Mouse (Mus musculus) forebrain, embryonic 13.5 days (tissue): ENCODE data around the gene Acss3. TPM values are rescaled to one million over a fixed set of nuclear protein-coding genes. Genes with fewer than 3 reads are reported as not detected.

Experiments used
- ATAC-seq: fragments of 200-750 bp; cut with Nextera tagmentation; 2 replicates; pipeline ENCODE4 v1.8.0; 2017
- H3K27ac ChIP-seq: fragments of 300-500 bp; sonication (generic); 2 replicates; pipeline ENCODE4 v1.5.1; 2015; ENCODE audit warnings: inconsistent platforms, mild to moderate bottlenecking, moderate library complexity
- H3K27me3 ChIP-seq: fragments of 300-500 bp; sonication (generic); 2 replicates; pipeline ENCODE4 v1.6.1; 2015; ENCODE audit warnings: mild to moderate bottlenecking, inconsistent platforms
- H3K36me3 ChIP-seq: fragments of 300-500 bp; sonication (generic); 2 replicates; pipeline ENCODE4 v1.6.1; 2015; ENCODE audit warnings: mild to moderate bottlenecking, inconsistent platforms; ENCODE audit not compliant: poor library complexity, severe bottlenecking
- H3K4me1 ChIP-seq: fragments of 300-500 bp; sonication (generic); 2 replicates; pipeline ENCODE4 v1.6.1; 2015; ENCODE audit warnings: inconsistent platforms
- H3K4me2 ChIP-seq: fragments of 300-500 bp; sonication (generic); 2 replicates; pipeline ENCODE4 v1.6.1; 2015; ENCODE audit warnings: inconsistent platforms, mild to moderate bottlenecking, moderate library complexity
- H3K4me3 ChIP-seq: fragments of 300-500 bp; sonication (generic); 2 replicates; pipeline ENCODE4 v1.5.1; 2015; ENCODE audit warnings: mild to moderate bottlenecking, inconsistent platforms
- H3K9ac ChIP-seq: fragments of 300-500 bp; sonication (generic); 2 replicates; pipeline ENCODE4 v1.6.1; 2015; ENCODE audit warnings: mild to moderate bottlenecking, inconsistent platforms
- H3K9me3 ChIP-seq: fragments of 300-500 bp; sonication (generic); replicated peaks from 2 replicates; pipeline ENCODE4 v1.6.1; 2016; ENCODE audit warnings: inconsistent platforms
- WGBS: fragments of 180-500 bp; shearing (Covaris S2); methylation state at CpG from one replicate; pipeline ENCODE4 v1.1.7; 2015; 5-methylcytosine and 5-hydroxymethylcytosine counted together
- polyA plus RNA-seq: library from polyadenylated mRNA; unstranded; fragments of >200 nt; fragmentation: Nextera tagmentation; extraction: Ambion mirVana; gene quantifications from 2 replicates; pipeline ENCODE4 v1.2.1, GENCODE M21; 2015

Gene Acss3
- polyA plus RNA-seq, 1 experiment from 2014 or later, result 0.58 TPM

DNA sequence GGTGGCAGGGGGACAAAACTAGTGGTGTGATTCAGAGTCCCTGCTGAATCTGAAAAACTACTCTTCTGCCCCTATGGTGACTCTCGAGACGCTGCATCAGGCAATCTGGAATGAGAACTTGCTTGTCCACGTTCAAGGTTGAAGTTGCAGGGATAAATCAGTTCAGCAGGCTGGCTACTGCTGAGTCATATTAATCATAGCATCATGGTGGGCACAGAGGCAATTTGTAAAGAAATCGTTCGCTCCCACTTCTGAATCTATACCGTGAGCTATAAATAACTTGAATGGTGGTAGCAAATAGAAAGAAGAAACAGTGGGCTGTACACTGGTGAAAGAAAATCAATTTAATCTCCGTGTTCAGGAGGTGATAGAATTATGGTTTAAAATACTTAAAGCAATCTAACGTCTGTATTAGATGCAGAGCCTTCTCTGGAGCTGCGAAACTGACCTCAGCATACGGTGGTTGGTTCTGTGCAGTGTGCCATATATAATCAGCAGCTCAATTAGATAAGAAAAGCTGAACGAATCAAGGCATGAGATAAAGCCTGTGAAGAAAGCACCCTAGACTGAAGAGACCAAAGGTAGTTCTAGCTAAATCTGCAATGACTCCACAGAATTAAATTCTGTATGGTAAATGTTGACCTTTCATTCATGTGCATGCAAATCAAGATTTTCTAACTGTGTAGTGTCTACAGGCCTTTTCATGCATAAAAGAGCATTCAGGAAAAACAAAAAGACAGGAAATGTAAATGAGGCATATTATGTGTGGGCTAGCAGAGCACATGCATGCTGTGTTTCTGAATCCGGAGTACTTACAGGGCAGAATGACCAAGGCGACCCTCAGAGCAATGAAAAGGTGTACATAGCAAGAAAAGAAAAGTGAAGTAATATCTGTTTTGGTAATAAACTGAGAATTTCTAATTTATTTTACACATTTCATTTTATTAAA, 148.0 kb downstream of the Acss3 start:
- Histone ChIP-seq H3K9me3 (no peaks in the 10 kb centered on the region), H3K36me3 (no peaks in the 10 kb centered on the region), H3K4me3 (no peak overlapping the region), H3K27ac (no peak overlapping the region), H3K4me2 (peak overlapping the region; percentile 18; the same call in 1 of the 2 replicates), H3K27me3 (no peaks in the 10 kb centered on the region), H3K9ac (no peak overlapping the region), H3K4me1 (peaks cover 9% of the 10 kb centered on the region)
- peak; percentile 78 for ATAC-seq
- 33% methylated on average over 13 of the region's 13 CpGs for WGBS

DNA sequence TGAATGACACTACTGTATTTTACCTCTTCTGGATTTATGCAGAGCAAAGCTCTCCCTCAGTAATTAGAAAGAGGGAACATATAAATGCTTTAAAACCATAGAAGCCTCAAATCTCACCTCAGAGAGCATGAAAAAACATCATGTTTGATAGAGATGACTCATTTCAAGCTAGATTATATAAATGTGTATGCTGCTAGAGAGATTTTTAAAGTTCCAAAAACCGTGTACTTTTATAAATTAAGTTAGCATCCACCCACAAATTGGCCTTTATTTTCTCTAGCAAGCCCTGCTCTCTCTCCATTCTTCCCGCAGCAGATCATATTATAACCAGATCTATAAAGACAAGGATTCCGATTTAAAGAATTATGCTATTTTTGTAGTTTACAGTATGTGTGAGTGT, 164.4 kb downstream of the Acss3 start:
- no peak for ATAC-seq
- Histone ChIP-seq H3K36me3 (no peaks in the 10 kb centered on the region), H3K27me3 (no peaks in the 10 kb centered on the region), H3K4me2 (no peak overlapping the region), H3K9ac (no peak overlapping the region), H3K27ac (no peak overlapping the region), H3K9me3 (no peaks in the 10 kb centered on the region), H3K4me1 (no peaks in the 10 kb centered on the region), H3K4me3 (no peak overlapping the region)
- 91% methylated on average over 3 of the region's 3 CpGs for WGBS

DNA sequence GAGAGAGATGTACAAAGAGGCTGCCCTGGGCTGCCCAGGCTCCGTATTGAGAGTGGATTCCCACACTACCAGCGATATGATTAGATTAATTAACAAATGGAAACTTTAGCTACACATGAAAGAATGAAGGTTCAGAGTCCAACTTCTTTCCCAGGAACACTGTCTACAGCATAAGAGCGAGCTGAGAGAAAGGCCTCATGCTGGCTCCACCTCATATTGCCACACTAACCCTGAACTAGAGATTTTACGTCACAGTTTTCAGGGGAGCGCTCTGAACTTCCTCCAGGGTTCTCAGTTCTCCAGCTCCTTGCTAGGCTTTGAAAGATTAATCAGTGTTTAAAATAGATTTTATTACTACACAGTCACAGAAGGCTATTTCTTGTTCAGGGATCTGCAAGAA, 182.1 kb downstream of the Acss3 start:
- no peaks in the 10 kb centered on the region for H3K27me3 ChIP-seq
- no peak overlapping the region for H3K4me2 ChIP-seq
- no peak overlapping the region for H3K9ac ChIP-seq
- no peaks in the 10 kb centered on the region for H3K36me3 ChIP-seq
- ATAC-seq, result no peak; the same call in 1 of the 2 replicates
- H3K9me3 ChIP-seq, result no peaks in the 10 kb centered on the region
- H3K4me1 ChIP-seq, result no peaks in the 10 kb centered on the region
- H3K27ac ChIP-seq, result no peak overlapping the region
- H3K4me3 ChIP-seq, result no peak overlapping the region
- whole genome bisulfite sequencing, result 66% methylated on average over 5 of the region's 5 CpGs

DNA sequence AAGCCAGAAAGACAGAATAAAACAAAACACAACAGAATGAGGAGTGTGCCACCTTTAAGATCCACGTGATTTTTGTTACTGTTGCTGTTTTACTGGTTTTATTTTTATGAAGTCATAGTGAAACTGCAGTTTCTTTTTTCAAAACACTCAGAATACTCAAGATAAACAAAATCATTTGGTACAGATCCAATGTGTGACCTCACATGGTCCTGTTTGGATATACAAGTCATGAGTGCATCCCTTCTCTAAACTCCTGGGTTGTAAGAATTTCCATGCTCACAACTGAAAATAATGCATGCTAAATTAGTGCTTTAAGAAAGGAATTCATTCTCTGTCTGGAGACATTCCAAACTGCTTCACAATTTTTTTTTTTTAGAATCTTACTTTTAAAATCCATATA, 184.0 kb downstream of the Acss3 start:
- no peaks in the 10 kb centered on the region for H3K36me3 ChIP-seq
- no peaks in the 10 kb centered on the region for H3K9me3 ChIP-seq
- H3K4me2 ChIP-seq, result no peak overlapping the region
- H3K27ac ChIP-seq, result no peak overlapping the region
- no peaks in the 10 kb centered on the region for H3K4me1 ChIP-seq
- no peak overlapping the region for H3K9ac ChIP-seq
- no peak for ATAC-seq
- no peaks in the 10 kb centered on the region for H3K27me3 ChIP-seq
- WGBS, result 74% methylated on average over 1 of the region's 1 CpGs
- no peak overlapping the region for H3K4me3 ChIP-seq

DNA sequence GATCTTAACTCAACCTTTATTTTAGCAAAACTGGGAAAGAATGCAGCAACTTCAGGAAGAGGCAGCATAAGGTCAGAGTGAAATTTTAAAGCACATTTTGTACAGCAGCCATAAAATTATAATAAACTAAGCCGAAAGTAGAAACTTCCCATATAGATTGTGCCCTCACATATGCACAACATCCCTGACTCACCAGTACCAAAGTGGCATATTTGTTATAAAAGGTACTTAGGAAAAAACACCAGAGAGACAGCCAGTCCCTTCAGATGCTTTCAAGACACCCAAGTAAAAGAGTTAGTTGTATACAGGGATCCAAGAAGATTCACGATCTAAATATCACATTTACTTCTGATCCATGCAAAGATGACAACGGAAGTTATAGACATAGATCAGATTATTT, 184.6 kb downstream of the Acss3 start:
- WGBS, result 94% methylated on average over 3 of the region's 3 CpGs
- H3K4me2 ChIP-seq, result no peak overlapping the region
- no peak overlapping the region for H3K27ac ChIP-seq
- no peak overlapping the region for H3K4me3 ChIP-seq
- no peaks in the 10 kb centered on the region for H3K4me1 ChIP-seq
- no peaks in the 10 kb centered on the region for H3K36me3 ChIP-seq
- no peaks in the 10 kb centered on the region for H3K27me3 ChIP-seq
- no peak overlapping the region for H3K9ac ChIP-seq
- H3K9me3 ChIP-seq, result no peaks in the 10 kb centered on the region
- no peak for ATAC-seq

DNA sequence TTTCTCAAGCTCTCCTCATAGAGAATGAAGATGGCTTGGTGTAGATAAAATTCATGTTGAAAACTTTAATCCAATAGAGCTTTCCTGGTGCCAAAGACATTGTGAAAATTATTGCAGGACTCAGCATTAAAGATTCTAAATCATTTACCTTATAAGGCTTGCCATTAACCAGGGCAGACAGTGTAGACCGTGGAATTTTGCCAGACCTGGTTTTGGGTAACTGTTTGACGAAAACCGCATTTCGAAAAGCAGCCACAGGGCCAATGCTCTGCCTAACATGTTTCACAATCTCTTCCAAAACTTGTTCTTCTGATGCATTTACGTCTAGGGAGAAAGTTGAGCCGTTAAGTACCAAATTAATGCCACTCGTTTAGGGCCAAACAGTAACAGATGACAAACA, 186.5 kb downstream of the Acss3 start:
- Histone ChIP-seq H3K27me3 (no peaks in the 10 kb centered on the region), H3K4me2 (no peak overlapping the region), H3K27ac (no peak overlapping the region), H3K9me3 (no peaks in the 10 kb centered on the region), H3K4me1 (no peaks in the 10 kb centered on the region), H3K4me3 (no peak overlapping the region), H3K36me3 (no peaks in the 10 kb centered on the region), H3K9ac (no peak overlapping the region)
- no peak for ATAC-seq
- WGBS, result 87% methylated on average over 7 of the region's 7 CpGs

DNA sequence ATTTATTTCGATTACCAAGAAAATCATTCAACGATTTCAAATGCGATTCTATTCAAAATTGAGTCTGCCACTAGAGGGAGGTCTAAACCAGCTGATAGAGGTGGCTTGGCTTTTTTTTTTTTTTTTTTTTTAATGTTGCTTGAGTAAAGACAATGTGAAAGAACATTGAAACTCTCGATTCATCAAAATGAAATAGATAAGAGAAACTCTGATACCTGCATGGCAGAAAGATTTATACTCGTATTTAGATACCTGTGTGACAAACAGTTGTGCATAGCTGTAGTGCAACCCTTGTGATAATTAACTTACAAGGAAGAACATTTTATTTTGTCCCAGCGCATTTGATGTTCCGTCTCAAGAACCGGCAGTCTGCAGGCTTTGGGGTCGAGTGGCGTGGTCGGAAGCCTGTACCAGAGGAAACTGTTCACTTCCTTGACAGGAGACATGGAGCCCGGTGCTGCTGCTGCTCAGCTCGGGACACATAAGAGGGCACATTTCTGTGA, 190.8 kb downstream of the Acss3 start:
- ATAC-seq, result peak; percentile 34; the same call in 1 of the 2 replicates
- H3K4me2 ChIP-seq, result peak overlapping the region; percentile 42
- no peaks in the 10 kb centered on the region for H3K9me3 ChIP-seq
- H3K9ac ChIP-seq, result peak overlapping the region; percentile 43; the same call in 1 of the 2 replicates
- peaks cover 6% of the 10 kb centered on the region for H3K4me1 ChIP-seq
- 38% methylated on average over 13 of the region's 13 CpGs for WGBS
- 0 out of 2 replicates have a peak overlapping the region, but pooled peaks have one; percentile 17 for H3K4me3 ChIP-seq
- no peaks in the 10 kb centered on the region for H3K36me3 ChIP-seq
- H3K27ac ChIP-seq, result no peak overlapping the region
- no peaks in the 10 kb centered on the region for H3K27me3 ChIP-seq

DNA sequence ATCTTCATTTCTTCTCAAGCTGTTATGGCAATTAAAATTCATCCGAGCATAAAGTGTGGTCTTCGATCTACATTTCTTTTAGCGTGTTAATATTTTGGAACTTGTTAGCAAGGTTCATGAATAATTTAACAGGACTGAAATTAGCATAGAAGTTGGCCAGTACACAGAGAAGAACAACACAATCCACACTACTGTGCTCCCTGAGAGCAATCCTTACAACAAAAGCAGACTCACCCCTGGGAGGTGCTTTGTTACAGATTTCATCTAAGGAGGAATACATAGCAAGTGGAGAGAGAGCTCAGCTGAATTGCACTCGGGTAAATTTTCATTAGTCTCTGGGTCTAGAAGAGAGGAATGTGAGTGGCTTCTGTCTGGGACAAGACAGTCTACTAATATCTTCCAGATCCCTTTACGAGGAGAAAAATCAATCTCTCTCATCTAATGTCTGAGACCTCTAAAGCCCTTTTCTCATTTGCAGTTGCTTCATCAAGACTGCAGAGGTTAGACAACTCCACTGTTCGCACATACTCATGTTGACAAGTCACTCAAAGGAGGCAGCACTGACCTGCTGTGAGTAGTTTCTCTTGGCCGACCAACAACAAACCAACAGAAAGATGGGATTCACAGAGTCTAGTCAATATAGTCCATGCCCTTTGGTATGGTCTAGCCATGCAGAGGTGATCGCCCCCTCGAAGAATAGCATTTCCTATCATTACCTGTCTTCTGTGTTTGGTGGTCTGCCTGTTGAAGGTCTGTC, 194.7 kb downstream of the Acss3 start:
- Histone ChIP-seq H3K4me3 (no peak overlapping the region), H3K9me3 (no peaks in the 10 kb centered on the region; the same call in 1 of the 2 replicates), H3K4me2 (no peak overlapping the region), H3K9ac (no peak overlapping the region), H3K27me3 (no peaks in the 10 kb centered on the region), H3K27ac (no peak overlapping the region), H3K4me1 (peaks cover 6% of the 10 kb centered on the region), H3K36me3 (no peaks in the 10 kb centered on the region)
- peak; percentile 60 for ATAC-seq
- 50% methylated on average over 9 of the region's 9 CpGs for WGBS

DNA sequence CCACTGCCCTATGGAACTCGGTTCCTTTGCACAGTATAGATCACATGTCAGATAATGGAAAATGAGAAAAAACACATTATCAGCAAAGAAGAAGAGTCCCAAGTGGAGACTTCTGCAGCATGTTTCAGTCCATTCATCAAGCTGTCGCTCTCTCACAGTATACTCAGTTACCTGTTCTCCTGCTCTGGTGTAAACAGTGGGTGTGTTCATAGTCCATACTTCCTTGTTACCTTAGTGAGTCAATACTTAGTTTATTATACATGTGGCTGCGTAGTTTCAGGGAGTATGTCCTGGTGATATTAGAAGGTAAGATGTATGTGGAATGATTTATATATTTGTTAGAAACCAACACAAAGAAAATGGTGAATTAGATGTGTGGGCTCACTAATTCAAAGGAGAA, 198.7 kb downstream of the Acss3 start:
- 90% methylated on average over 3 of the region's 3 CpGs for WGBS
- no peaks in the 10 kb centered on the region for H3K27me3 ChIP-seq
- no peak for ATAC-seq

DNA sequence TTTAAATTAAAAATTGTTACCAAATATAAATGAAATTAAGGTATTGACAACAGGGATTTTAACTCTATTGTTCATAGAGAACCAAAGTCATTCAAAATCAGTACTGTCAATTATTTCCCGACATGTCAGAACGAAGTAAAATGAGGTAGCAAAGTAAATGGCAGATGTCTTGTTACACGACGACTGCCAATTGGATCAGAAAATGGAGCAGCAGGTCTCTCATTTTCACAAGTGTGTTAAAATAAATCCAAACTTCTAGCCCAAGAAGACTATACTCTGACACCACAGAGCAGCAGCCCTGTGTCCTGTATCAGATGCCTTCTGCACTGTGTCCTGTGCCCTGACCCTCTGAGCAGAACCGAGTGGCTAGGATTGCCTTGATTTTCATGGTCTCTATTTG, 199.1 kb downstream of the Acss3 start:
- Histone ChIP-seq H3K4me1 (peaks cover 6% of the 10 kb centered on the region), H3K27me3 (no peaks in the 10 kb centered on the region), H3K27ac (no peak overlapping the region), H3K36me3 (no peaks in the 10 kb centered on the region), H3K4me3 (no peak overlapping the region), H3K4me2 (no peak overlapping the region), H3K9ac (no peak overlapping the region), H3K9me3 (no peaks in the 10 kb centered on the region; the same call in 1 of the 2 replicates)
- WGBS, result 86% methylated on average over 5 of the region's 5 CpGs
- ATAC-seq, result peak; percentile 19; the same call in 1 of the 2 replicates

More for the DNA sequence above, 198.7 kb downstream of the Acss3 start:
- no peak overlapping the region for H3K4me3 ChIP-seq
- no peak overlapping the region for H3K4me2 ChIP-seq
- H3K36me3 ChIP-seq, result no peaks in the 10 kb centered on the region
- no peak overlapping the region for H3K27ac ChIP-seq
- no peaks in the 10 kb centered on the region; the same call in 1 of the 2 replicates for H3K9me3 ChIP-seq
- H3K4me1 ChIP-seq, result peaks cover 6% of the 10 kb centered on the region
- H3K9ac ChIP-seq, result no peak overlapping the region

DNA sequence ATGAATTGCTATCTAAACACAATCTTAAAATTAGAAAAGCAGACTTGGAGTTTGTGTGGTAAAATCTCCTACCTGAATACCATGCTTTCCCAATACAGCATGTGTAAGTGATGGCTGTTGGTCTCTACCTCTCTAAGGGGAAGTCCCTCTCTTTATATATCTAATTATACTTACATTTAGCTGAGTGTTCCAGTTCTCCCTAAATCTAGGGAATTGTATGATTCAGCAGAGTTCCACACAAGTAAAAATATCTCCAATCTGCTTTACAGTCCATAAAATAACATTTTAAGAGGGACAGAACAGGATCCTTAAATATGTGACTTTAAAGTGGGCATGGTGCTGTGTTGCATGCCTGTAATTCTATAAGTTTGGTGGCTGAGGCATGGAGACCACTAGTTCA, 208.6 kb downstream of the Acss3 start:
- no peaks in the 10 kb centered on the region for H3K4me1 ChIP-seq
- H3K9ac ChIP-seq, result no peak overlapping the region
- no peak for ATAC-seq
- H3K27ac ChIP-seq, result no peak overlapping the region
- no peaks in the 10 kb centered on the region for H3K9me3 ChIP-seq
- H3K27me3 ChIP-seq, result no peaks in the 10 kb centered on the region
- H3K36me3 ChIP-seq, result no peaks in the 10 kb centered on the region; the same call in 1 of the 2 replicates
- no peak overlapping the region for H3K4me3 ChIP-seq
- no peak overlapping the region for H3K4me2 ChIP-seq

DNA sequence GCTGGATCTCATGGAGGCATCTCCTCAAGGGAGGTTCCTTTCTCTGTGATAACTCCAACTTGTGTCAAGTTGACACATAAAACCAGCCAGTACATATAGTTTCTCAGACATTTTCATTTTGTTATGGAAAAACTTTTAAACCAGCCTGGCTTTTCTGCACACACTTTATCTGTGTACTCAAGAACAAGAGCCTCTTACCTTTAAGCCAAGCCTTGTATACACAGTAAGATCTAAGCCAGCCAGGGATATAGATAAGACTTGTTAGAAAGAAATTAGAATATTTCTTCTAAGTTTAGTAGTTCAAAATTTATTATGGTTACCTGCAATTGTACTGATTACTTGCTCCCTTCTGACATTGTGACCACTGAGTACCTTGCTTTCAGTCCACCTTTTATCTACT, 209.2 kb downstream of the Acss3 start:
- H3K4me1 ChIP-seq, result no peaks in the 10 kb centered on the region
- no peak for ATAC-seq
- no peak overlapping the region for H3K4me2 ChIP-seq
- no peak overlapping the region for H3K4me3 ChIP-seq
- no peaks in the 10 kb centered on the region for H3K9me3 ChIP-seq
- no peaks in the 10 kb centered on the region for H3K27me3 ChIP-seq
- H3K9ac ChIP-seq, result no peak overlapping the region
- H3K36me3 ChIP-seq, result no peaks in the 10 kb centered on the region; the same call in 1 of the 2 replicates
- no peak overlapping the region for H3K27ac ChIP-seq
